In the genomic region with DNA sequence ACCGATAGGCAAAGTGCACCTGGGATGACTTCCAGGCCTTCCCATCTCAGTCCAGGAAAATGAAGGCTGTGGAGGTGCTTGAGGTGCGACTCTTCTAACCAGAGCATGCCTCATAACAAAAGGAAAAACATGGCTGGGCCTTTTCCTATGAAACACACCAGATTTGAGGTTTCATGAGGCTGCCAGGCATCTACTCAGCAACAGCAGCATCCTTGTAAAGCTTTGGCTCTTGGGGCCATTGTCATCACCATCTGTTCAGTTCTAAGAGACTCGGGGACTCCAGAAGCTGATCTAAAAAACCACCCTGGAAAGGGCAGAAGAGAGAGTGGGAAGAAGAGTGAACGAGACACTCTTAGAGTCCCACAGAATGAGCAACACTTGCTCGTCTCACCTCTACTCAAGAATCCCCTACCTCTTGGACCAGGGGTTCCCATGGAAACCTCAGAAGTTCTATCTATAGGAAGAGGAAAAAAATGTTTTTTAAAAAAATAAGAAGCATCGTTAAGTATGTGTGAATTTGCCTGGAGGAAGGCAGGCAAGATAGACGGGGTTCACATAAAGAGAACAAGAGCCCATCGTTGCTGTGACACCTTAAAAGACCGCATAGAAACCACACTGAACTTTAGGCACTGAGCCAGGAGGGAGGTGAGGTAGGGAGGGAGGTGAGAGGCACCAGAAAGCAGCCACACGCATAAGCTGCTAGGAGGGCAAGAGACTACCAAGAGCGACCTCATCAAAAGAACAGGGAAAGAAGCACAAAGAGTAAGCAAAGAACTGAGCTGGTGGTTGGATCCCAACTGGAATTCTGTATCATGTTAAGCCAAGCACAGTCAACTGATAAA, we compare ENCODE assay signal across 16 mouse cellular contexts. TPM values are rescaled to one million over a fixed set of nuclear protein-coding genes. Genes with fewer than 3 reads are reported as not detected.
DNase-seq lines count a peak whose midpoint lies in the region; ATAC-seq and TF ChIP-seq lines count a peak whose summit lies in the region.
"Had no signal": no experiment of that assay in that cellular context is flagged by ENCODE, and none has a peak within 500 bp of the region (broad histone marks: within the 10 kb centered on the region; RNA-seq: fewer than 3 reads in every experiment).

No protein-coding gene starts in this region.

- H3K4me1 ChIP-seq in liver, embryonic 12.5 days = no peaks in the 10 kb centered on the region

- no peak overlapping the region for H3K9ac ChIP-seq in liver, embryonic 12.5 days

- no peaks in the 10 kb centered on the region for H3K27me3 ChIP-seq in liver, embryonic 12.5 days (replicated peaks)

- no peaks in the 10 kb centered on the region for H3K36me3 ChIP-seq in liver, embryonic 12.5 days

- no peak overlapping the region for H3K4me2 ChIP-seq in liver, embryonic 12.5 days
- H3K4me2 ChIP-seq: heart, embryonic 11.5 days; liver, embryonic 11.5 days; midbrain, embryonic 11.5 days had no signal

- no peak overlapping the region for H3K4me3 ChIP-seq in layer of hippocampus, adult 2 months
- H3K4me3 ChIP-seq in liver, embryonic 12.5 days = no peak overlapping the region

- 57% methylated on average over 11 of the region's 11 CpGs for WGBS in liver, embryonic 12.5 days (ENCODE audit: insufficient replicate concordance)

- H3K9me3 ChIP-seq in liver, embryonic 12.5 days (replicated peaks) = no peaks in the 10 kb centered on the region

- no peak for TF ChIP-seq CTCF in layer of hippocampus, adult 2 months (conservative IDR thresholded peaks at IDR 0.05)

- ATAC-seq in liver, embryonic 12.5 days = no peak
- ATAC-seq: CD4-positive, CD25-positive, alpha-beta regulatory T cell, adult 4 months; lung, postnatal 0 days had no signal

- DNase-seq in layer of hippocampus, adult 2 months (ENCODE audit: low spot score in 2 of 2) = peak in 1 of 2 experiments; percentile 32
- DNase-seq in layer of hippocampus, postnatal 14 days (ENCODE audit: low spot score in 2 of 2) = no peak
- DNase-seq in cerebellum, adult 8-10 months = peak; percentile 40
- DNase-seq in frontal cortex, adult 2 months (ENCODE audit: extremely low spot score in 1 of 2, low spot score in 1 of 2) = peak; percentile 67 to 73
- peak; percentile 4 for DNase-seq in naive thymus-derived CD4-positive, alpha-beta T cell, adult 2 months (ENCODE audit: low read depth)
- DNase-seq in lung, postnatal 36 days = no peak
- DNase-seq in thymus, postnatal 36 days = no peak
- DNase-seq: gastrocnemius, postnatal 10 days; kidney, adult 11 months; layer of hippocampus, postnatal 36 days had no signal

- peak overlapping the region; percentile 25; the same call in 1 of the 2 replicates for H3K27ac ChIP-seq in layer of hippocampus, adult 2 months
- H3K27ac ChIP-seq in liver, embryonic 12.5 days = no peak overlapping the region

RNA-seq across cellular contexts. Expression of a gene that starts 25.5 kb away (rescaled TPM):
- total RNA-seq in layer of hippocampus, adult 2 months (2021) = 100 to 1,000 TPM; 158 to 164 TPM
- total RNA-seq in layer of hippocampus, postnatal 14 days (2021) = 100 to 1,000 TPM; 147 to 167 TPM
- polyA plus RNA-seq in frontal cortex, adult 2 months (2012; rRNA removed) = 129 and 133 TPM in 2 replicates
- polyA plus RNA-seq in liver, embryonic 12.5 days (2016; fragmentation: Nextera tagmentation; extraction: Ambion mirVana) = 1.7 and 2.1 TPM in 2 replicates

Comparison
In these comparisons a context has a peak if more than half of its experiments do, and no peak if none do; other contexts are left out.
1. DNase-seq: peak in cerebellum, adult 8-10 months (single experiment), frontal cortex, adult 2 months (2 of 2) and naive thymus-derived CD4-positive, alpha-beta T cell, adult 2 months (single experiment); none in layer of hippocampus, postnatal 14 days (0 of 2), lung, postnatal 36 days (single experiment) and thymus, postnatal 36 days (0 of 2).